Mouse (Mus musculus): ENCODE results near the gene Txnrd3. TPM values are rescaled to one million over a fixed set of nuclear protein-coding genes. Genes with fewer than 3 reads are reported as not detected.

Txnrd3 gene
- polyA plus RNA-seq, 1 experiment from 2014 or later, result 13.2 TPM

DNA sequence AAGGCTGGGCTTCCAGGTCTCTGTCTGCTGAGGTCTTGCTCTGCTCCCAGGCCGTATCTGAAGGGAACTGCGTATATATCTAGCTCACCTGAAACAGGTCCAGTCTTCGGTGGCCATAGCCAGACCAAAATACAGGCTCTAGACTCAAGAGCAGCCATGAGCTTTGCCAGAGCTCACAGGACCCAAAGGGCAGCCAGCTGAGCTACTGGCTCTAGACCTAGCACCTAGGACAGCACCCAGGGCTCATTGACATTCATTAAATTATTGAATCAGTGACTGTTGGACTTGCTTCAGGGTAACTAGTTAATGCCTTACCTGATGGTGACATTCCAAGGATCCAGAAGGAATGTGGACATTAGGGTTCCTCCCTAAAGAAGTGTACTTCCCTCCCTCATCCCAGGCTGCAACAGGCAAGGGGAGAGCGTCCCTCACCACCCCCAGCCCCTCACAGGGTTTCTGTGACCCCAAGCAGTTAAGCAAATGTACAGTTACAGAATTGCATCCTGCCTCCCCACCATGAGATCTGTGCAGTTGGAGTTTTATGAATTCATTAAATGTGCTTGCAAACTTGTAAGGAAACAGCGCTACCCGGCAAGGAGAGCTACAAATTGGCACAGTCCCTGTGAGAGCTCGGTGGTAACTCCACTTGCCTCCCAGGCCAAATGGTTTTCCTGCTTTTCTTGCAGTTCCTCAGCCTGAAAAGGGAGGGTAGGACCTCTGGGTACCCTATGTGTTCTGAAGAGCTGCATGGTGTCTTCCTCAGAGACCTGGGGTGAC lies 29.0 kb upstream of the Txnrd3 start:
- Histone ChIP-seq H3K9me3 (ENCODE audit: control insufficient read depth, low read length) (no peaks in the 10 kb centered on the region), H3K9ac (ENCODE audit: low read length) (no peak overlapping the region), H3K4me2 (ENCODE audit: low read depth) (no peak overlapping the region), H3K4me3 (ENCODE audit: low read depth, low read length) (no peak overlapping the region), H3K36me3 (ENCODE audit: control insufficient read depth, insufficient read depth, low read length) (no peaks in the 10 kb centered on the region), H3K4me1 (ENCODE audit: control insufficient read depth, insufficient read depth, low read length) (peaks cover 9% of the 10 kb centered on the region), H3K27me3 (ENCODE audit: control insufficient read depth, insufficient read depth, low read length) (no peaks in the 10 kb centered on the region), H3K27ac (ENCODE audit: low read depth, low read length) (peak overlapping the region; percentile 46; the same call in 1 of the 2 replicates)
- DNase-seq (ENCODE audit: low spot score) (peak; percentile 19), ATAC-seq (ENCODE audit: insufficient read depth, low FRiP score, low TSS enrichment) (no peak)
- 77% methylated on average over 7 of the region's 7 CpGs for WGBS

GRCm38 (mm10) chr6:89615373-89615755 lies 28.4 kb upstream of the Txnrd3 start:
- Histone ChIP-seq H3K4me3 (ENCODE audit: low read depth, low read length) (no peak overlapping the region), H3K9ac (ENCODE audit: low read length) (no peak overlapping the region), H3K4me1 (ENCODE audit: control insufficient read depth, insufficient read depth, low read length) (peaks cover 9% of the 10 kb centered on the region), H3K36me3 (ENCODE audit: control insufficient read depth, insufficient read depth, low read length) (no peaks in the 10 kb centered on the region), H3K27me3 (ENCODE audit: control insufficient read depth, insufficient read depth, low read length) (no peaks in the 10 kb centered on the region), H3K27ac (ENCODE audit: low read depth, low read length) (no peak overlapping the region), H3K9me3 (ENCODE audit: control insufficient read depth, low read length) (no peaks in the 10 kb centered on the region), H3K4me2 (ENCODE audit: low read depth) (no peak overlapping the region)
- ATAC-seq (ENCODE audit: insufficient read depth, low FRiP score, low TSS enrichment) (no peak), DNase-seq (ENCODE audit: low spot score) (peak; percentile 39)
- WGBS, result 35% methylated on average over 7 of the region's 7 CpGs

GRCm38 (mm10) chr6:89622647-89623046 lies 21.1 kb upstream of the Txnrd3 start:
- DNase-seq (ENCODE audit: low spot score), result no peak
- 82% methylated on average over 3 of the region's 3 CpGs for WGBS
- H3K27ac ChIP-seq (ENCODE audit: low read depth, low read length), result no peak overlapping the region
- no peaks in the 10 kb centered on the region for H3K27me3 ChIP-seq (ENCODE audit: control insufficient read depth, insufficient read depth, low read length)
- H3K36me3 ChIP-seq (ENCODE audit: control insufficient read depth, insufficient read depth, low read length), result no peaks in the 10 kb centered on the region
- no peak overlapping the region for H3K4me3 ChIP-seq (ENCODE audit: low read depth, low read length)
- no peak overlapping the region for H3K9ac ChIP-seq (ENCODE audit: low read length)
- no peak for ATAC-seq (ENCODE audit: insufficient read depth, low FRiP score, low TSS enrichment)
- H3K4me2 ChIP-seq (ENCODE audit: low read depth), result no peak overlapping the region
- no peaks in the 10 kb centered on the region for H3K9me3 ChIP-seq (ENCODE audit: control insufficient read depth, low read length)
- no peaks in the 10 kb centered on the region for H3K4me1 ChIP-seq (ENCODE audit: control insufficient read depth, insufficient read depth, low read length)

DNA sequence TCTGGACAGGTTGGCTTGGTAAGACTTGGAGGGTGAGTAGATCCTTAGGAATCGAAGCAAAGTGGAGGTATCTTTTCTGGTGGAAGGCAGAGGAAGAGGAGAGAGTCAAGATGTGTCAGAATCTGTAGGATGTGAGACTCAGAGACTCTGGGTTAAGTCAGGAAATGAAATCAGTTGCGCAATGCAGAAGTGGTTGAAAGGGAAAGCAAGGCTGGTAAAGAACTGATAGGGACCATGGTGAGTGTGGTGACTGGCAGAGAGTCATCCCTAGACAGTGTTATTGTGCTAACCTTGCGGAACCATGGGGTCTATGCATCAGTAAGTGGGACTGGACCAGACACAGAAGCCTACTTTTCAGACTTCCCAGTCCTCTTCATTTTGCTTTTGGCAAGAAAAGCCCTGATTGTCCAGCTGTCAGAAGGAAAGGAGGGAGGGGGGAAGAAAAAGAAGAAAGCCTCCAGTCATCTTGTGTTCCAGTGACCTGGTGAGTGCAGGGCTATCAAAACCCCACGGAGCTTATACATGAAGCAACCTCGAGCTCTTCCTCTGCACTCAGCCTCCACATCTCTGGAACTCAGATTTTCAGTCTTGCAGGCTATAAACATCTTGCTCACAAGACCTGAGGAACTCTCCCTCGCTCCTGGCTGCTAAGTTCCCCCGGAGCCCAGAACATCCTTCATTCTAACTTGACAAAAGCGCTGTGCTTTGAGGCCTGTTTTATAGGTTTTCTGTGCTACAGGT lies 15.6 kb upstream of the Txnrd3 start:
- ATAC-seq (ENCODE audit: insufficient read depth, low FRiP score, low TSS enrichment) (no peak), DNase-seq (ENCODE audit: low spot score) (no peak)
- Histone ChIP-seq H3K4me1 (ENCODE audit: control insufficient read depth, insufficient read depth, low read length) (no peaks in the 10 kb centered on the region; the same call in 1 of the 2 replicates), H3K36me3 (ENCODE audit: control insufficient read depth, insufficient read depth, low read length) (no peaks in the 10 kb centered on the region), H3K9me3 (ENCODE audit: control insufficient read depth, low read length) (no peaks in the 10 kb centered on the region), H3K4me2 (ENCODE audit: low read depth) (no peak overlapping the region), H3K9ac (ENCODE audit: low read length) (no peak overlapping the region), H3K4me3 (ENCODE audit: low read depth, low read length) (no peak overlapping the region), H3K27ac (ENCODE audit: low read depth, low read length) (no peak overlapping the region), H3K27me3 (ENCODE audit: control insufficient read depth, insufficient read depth, low read length) (no peaks in the 10 kb centered on the region)
- 65% methylated on average over 8 of the region's 8 CpGs for WGBS

GRCm38 (mm10) chr6:89631809-89632562 lies 11.8 kb upstream of the Txnrd3 start:
- DNase-seq (ENCODE audit: low spot score) (peak; percentile 71), ATAC-seq (ENCODE audit: insufficient read depth, low FRiP score, low TSS enrichment) (peak; percentile 60; the same call in 1 of the 2 replicates)
- peaks cover 4% of the 10 kb centered on the region; the same call in 1 of the 2 replicates for H3K4me1 ChIP-seq (ENCODE audit: control insufficient read depth, insufficient read depth, low read length)
- no peaks in the 10 kb centered on the region for H3K36me3 ChIP-seq (ENCODE audit: control insufficient read depth, insufficient read depth, low read length)
- H3K9me3 ChIP-seq (ENCODE audit: control insufficient read depth, low read length), result no peaks in the 10 kb centered on the region
- no peak overlapping the region for H3K27ac ChIP-seq (ENCODE audit: low read depth, low read length)
- H3K4me2 ChIP-seq (ENCODE audit: low read depth), result no peak overlapping the region
- no peak overlapping the region for H3K9ac ChIP-seq (ENCODE audit: low read length)
- WGBS, result 9% methylated on average over 10 of the region's 10 CpGs
- H3K4me3 ChIP-seq (ENCODE audit: low read depth, low read length), result no peak overlapping the region
- H3K27me3 ChIP-seq (ENCODE audit: control insufficient read depth, insufficient read depth, low read length), result no peaks in the 10 kb centered on the region

DNA sequence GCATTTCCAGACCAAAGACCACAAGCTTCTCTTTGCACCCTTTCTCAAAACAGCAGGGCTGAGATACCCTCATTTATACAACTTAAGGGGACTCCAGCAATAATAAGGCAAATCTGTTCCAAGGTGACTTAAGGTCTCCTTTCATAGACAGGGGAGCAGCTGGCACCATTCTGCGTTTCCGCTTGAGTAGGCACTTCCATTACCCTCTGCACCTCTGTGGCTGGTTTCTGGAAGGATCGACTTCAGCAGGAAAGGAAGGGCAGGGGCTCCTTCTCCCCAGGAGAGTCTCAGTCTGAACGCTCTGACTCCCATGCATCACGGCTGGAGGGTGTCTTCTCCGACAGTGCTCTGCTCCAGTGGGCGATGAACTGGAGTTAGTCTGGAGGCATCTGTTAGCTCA lies 10.7 kb upstream of the Txnrd3 start:
- 68% methylated on average over 7 of the region's 7 CpGs for WGBS
- Histone ChIP-seq H3K4me3 (ENCODE audit: low read depth, low read length) (no peak overlapping the region), H3K4me2 (ENCODE audit: low read depth) (no peak overlapping the region), H3K9ac (ENCODE audit: low read length) (no peak overlapping the region), H3K36me3 (ENCODE audit: control insufficient read depth, insufficient read depth, low read length) (no peaks in the 10 kb centered on the region), H3K9me3 (ENCODE audit: control insufficient read depth, low read length) (no peaks in the 10 kb centered on the region), H3K4me1 (ENCODE audit: control insufficient read depth, insufficient read depth, low read length) (peaks cover 4% of the 10 kb centered on the region; the same call in 1 of the 2 replicates), H3K27ac (ENCODE audit: low read depth, low read length) (no peak overlapping the region), H3K27me3 (ENCODE audit: control insufficient read depth, insufficient read depth, low read length) (no peaks in the 10 kb centered on the region)
- no peak for ATAC-seq (ENCODE audit: insufficient read depth, low FRiP score, low TSS enrichment)
- peak; percentile 30 for DNase-seq (ENCODE audit: low spot score)

GRCm38 (mm10) chr6:89634400-89634799 lies 9.4 kb upstream of the Txnrd3 start:
- H3K4me1 ChIP-seq (ENCODE audit: control insufficient read depth, insufficient read depth, low read length), result 0 out of 2 replicates have a peak, but pooled peaks cover 4% of the 10 kb centered on the region
- ATAC-seq (ENCODE audit: insufficient read depth, low FRiP score, low TSS enrichment) (no peak), DNase-seq (ENCODE audit: low spot score) (no peak)
- H3K9ac ChIP-seq (ENCODE audit: low read length), result no peak overlapping the region
- no peaks in the 10 kb centered on the region for H3K27me3 ChIP-seq (ENCODE audit: control insufficient read depth, insufficient read depth, low read length)
- no peaks in the 10 kb centered on the region for H3K36me3 ChIP-seq (ENCODE audit: control insufficient read depth, insufficient read depth, low read length)
- no peak overlapping the region for H3K27ac ChIP-seq (ENCODE audit: low read depth, low read length)
- H3K4me3 ChIP-seq (ENCODE audit: low read depth, low read length), result no peak overlapping the region
- no peak overlapping the region for H3K4me2 ChIP-seq (ENCODE audit: low read depth)
- no peaks in the 10 kb centered on the region for H3K9me3 ChIP-seq (ENCODE audit: control insufficient read depth, low read length)
- WGBS, result 53% methylated on average over 8 of the region's 8 CpGs

GRCm38 (mm10) chr6:89637977-89638376 lies 5.8 kb upstream of the Txnrd3 start:
- 0 out of 2 replicates have a peak, but pooled peaks cover 4% of the 10 kb centered on the region for H3K4me1 ChIP-seq (ENCODE audit: control insufficient read depth, insufficient read depth, low read length)
- H3K27ac ChIP-seq (ENCODE audit: low read depth, low read length), result no peak overlapping the region
- H3K4me2 ChIP-seq (ENCODE audit: low read depth), result no peak overlapping the region
- 79% methylated on average over 4 of the region's 4 CpGs for WGBS
- H3K4me3 ChIP-seq (ENCODE audit: low read depth, low read length), result no peak overlapping the region
- no peak overlapping the region for H3K9ac ChIP-seq (ENCODE audit: low read length)
- no peaks in the 10 kb centered on the region for H3K27me3 ChIP-seq (ENCODE audit: control insufficient read depth, insufficient read depth, low read length)
- DNase-seq (ENCODE audit: low spot score) (no peak), ATAC-seq (ENCODE audit: insufficient read depth, low FRiP score, low TSS enrichment) (no peak)
- H3K36me3 ChIP-seq (ENCODE audit: control insufficient read depth, insufficient read depth, low read length), result no peaks in the 10 kb centered on the region
- no peaks in the 10 kb centered on the region for H3K9me3 ChIP-seq (ENCODE audit: control insufficient read depth, low read length)

Data from neural tube, embryonic 11.5 days (tissue).